Mouse (Mus musculus): ENCODE measurements around the gene Ghr. TPM values are rescaled to one million over a fixed set of nuclear protein-coding genes. Genes with fewer than 3 reads are reported as not detected.

Gene Ghr
- polyA plus RNA-seq, 1 experiment from 2014 or later, result 81.9 TPM

DNA sequence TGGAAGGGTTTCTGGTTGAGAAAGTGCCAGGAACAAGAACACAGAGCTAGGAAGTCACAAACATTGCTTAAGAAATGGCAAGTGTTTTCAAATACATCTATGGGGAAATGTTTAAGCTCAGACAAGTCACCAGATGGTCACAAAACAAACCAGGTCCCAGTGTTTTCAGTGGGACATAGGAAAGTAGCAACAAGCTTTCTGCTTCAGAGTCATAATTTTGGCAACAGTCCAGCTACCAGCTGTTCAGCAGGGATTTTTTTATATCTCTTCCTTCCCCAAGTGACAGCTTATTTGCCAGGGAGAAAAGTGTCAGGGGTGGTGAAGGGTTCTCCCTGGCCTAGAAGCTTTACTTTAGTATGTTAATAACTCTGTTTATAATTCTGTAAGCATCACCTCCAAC lies 270.4 kb downstream of the Ghr start:
- no peak for TF ChIP-seq CTCF (IDR thresholded peaks at IDR 0.05; ENCODE audit: low read depth)
- no peak for ATAC-seq
- Histone ChIP-seq H3K9me3 (ENCODE audit: control insufficient read depth) (no peaks in the 10 kb centered on the region), H3K4me1 (replicated peaks; ENCODE audit: control insufficient read depth, insufficient read depth, low read length) (no peaks in the 10 kb centered on the region), H3K36me3 (ENCODE audit: control insufficient read depth, insufficient read depth) (no peaks in the 10 kb centered on the region), H3K27ac (ENCODE audit: low read depth, low read length) (no peak overlapping the region), H3K4me3 (ENCODE audit: low read depth, low read length) (no peak overlapping the region), H3K4me2 (replicated peaks; ENCODE audit: low read depth) (no peak overlapping the region), H3K27me3 (replicated peaks; ENCODE audit: control insufficient read depth, insufficient read depth, low read length) (no peaks in the 10 kb centered on the region), H3K9ac (ENCODE audit: low read depth, low read length) (no peak overlapping the region)

- no peak for ATAC-seq
- no peak for TF ChIP-seq CTCF (IDR thresholded peaks at IDR 0.05; ENCODE audit: low read depth)
- H3K4me2 ChIP-seq (replicated peaks; ENCODE audit: low read depth), result no peak overlapping the region
- H3K36me3 ChIP-seq (ENCODE audit: control insufficient read depth, insufficient read depth), result no peaks in the 10 kb centered on the region
- no peak overlapping the region for H3K27ac ChIP-seq (ENCODE audit: low read depth, low read length)
- H3K9ac ChIP-seq (ENCODE audit: low read depth, low read length), result no peak overlapping the region
- 89% methylated on average over 3 of the region's 3 CpGs for WGBS
- no peaks in the 10 kb centered on the region for H3K4me1 ChIP-seq (replicated peaks; ENCODE audit: control insufficient read depth, insufficient read depth, low read length)
- no peaks in the 10 kb centered on the region for H3K9me3 ChIP-seq (ENCODE audit: control insufficient read depth)
- no peak overlapping the region for H3K4me3 ChIP-seq (ENCODE audit: low read depth, low read length)
- no peaks in the 10 kb centered on the region for H3K27me3 ChIP-seq (replicated peaks; ENCODE audit: control insufficient read depth, insufficient read depth, low read length)
Observed at GRCm38 (mm10) chr15:3309856-3310255, 273.4 kb downstream of the Ghr start.

- Histone ChIP-seq H3K9ac (ENCODE audit: low read depth, low read length) (no peak within 1 kb of the TSS), H3K27me3 (replicated peaks; ENCODE audit: control insufficient read depth, insufficient read depth, low read length) (no peaks in the 10 kb centered on the region), H3K9me3 (ENCODE audit: control insufficient read depth) (no peaks in the 10 kb centered on the region), H3K36me3 (ENCODE audit: control insufficient read depth, insufficient read depth) (no peaks in the 10 kb centered on the region), H3K4me3 (ENCODE audit: low read depth, low read length) (no peak within 1 kb of the TSS), H3K4me2 (replicated peaks; ENCODE audit: low read depth) (no peak within 1 kb of the TSS), H3K4me1 (replicated peaks; ENCODE audit: control insufficient read depth, insufficient read depth, low read length) (no peaks in the 10 kb centered on the region), H3K27ac (ENCODE audit: low read depth, low read length) (no peak within 1 kb of the TSS)
- no peak for ATAC-seq
- TF ChIP-seq CTCF (IDR thresholded peaks at IDR 0.05; ENCODE audit: low read depth), result no peak
- WGBS, result 94% methylated on average over 12 of the region's 12 CpGs
Observed at GRCm38 (mm10) chr15:3303426-3303825, 279.9 kb downstream of the Ghr start, which contains the start of gene Ccdc152. Gene Ccdc152 (minus strand): TSS chr15:3303526.

- no peaks in the 10 kb centered on the region for H3K36me3 ChIP-seq (ENCODE audit: control insufficient read depth, insufficient read depth)
- H3K27ac ChIP-seq (ENCODE audit: low read depth, low read length), result no peak overlapping the region
- WGBS, result 72% methylated on average over 4 of the region's 4 CpGs
- no peaks in the 10 kb centered on the region for H3K4me1 ChIP-seq (replicated peaks; ENCODE audit: control insufficient read depth, insufficient read depth, low read length)
- no peak overlapping the region for H3K4me3 ChIP-seq (ENCODE audit: low read depth, low read length)
- no peak for TF ChIP-seq CTCF (IDR thresholded peaks at IDR 0.05; ENCODE audit: low read depth)
- no peak for ATAC-seq
- no peaks in the 10 kb centered on the region for H3K9me3 ChIP-seq (ENCODE audit: control insufficient read depth)
- no peak overlapping the region for H3K9ac ChIP-seq (ENCODE audit: low read depth, low read length)
- H3K4me2 ChIP-seq (replicated peaks; ENCODE audit: low read depth), result no peak overlapping the region
- H3K27me3 ChIP-seq (replicated peaks; ENCODE audit: control insufficient read depth, insufficient read depth, low read length), result no peaks in the 10 kb centered on the region
Observed at GRCm38 (mm10) chr15:3300361-3301100, 282.8 kb downstream of the Ghr start.

GRCm38 (mm10) chr15:3297615-3298014 lies 285.7 kb downstream of the Ghr start:
- no peak overlapping the region for H3K4me3 ChIP-seq (ENCODE audit: low read depth, low read length)
- 70% methylated on average over 8 of the region's 8 CpGs for WGBS
- H3K9ac ChIP-seq (ENCODE audit: low read depth, low read length), result no peak overlapping the region
- ATAC-seq, result no peak
- no peak overlapping the region for H3K27ac ChIP-seq (ENCODE audit: low read depth, low read length)
- no peak for TF ChIP-seq CTCF (IDR thresholded peaks at IDR 0.05; ENCODE audit: low read depth)
- H3K4me1 ChIP-seq (replicated peaks; ENCODE audit: control insufficient read depth, insufficient read depth, low read length), result no peaks in the 10 kb centered on the region
- H3K36me3 ChIP-seq (ENCODE audit: control insufficient read depth, insufficient read depth), result no peaks in the 10 kb centered on the region
- H3K9me3 ChIP-seq (ENCODE audit: control insufficient read depth), result no peaks in the 10 kb centered on the region
- H3K4me2 ChIP-seq (replicated peaks; ENCODE audit: low read depth), result no peak overlapping the region
- no peaks in the 10 kb centered on the region for H3K27me3 ChIP-seq (replicated peaks; ENCODE audit: control insufficient read depth, insufficient read depth, low read length)

GRCm38 (mm10) chr15:3295986-3296385 lies 287.3 kb downstream of the Ghr start:
- peak; percentile 36; the same call in 1 of the 2 replicates for TF ChIP-seq CTCF (IDR thresholded peaks at IDR 0.05; ENCODE audit: low read depth)
- WGBS, result 95% methylated on average over 1 of the region's 1 CpGs
- Histone ChIP-seq H3K4me1 (replicated peaks; ENCODE audit: control insufficient read depth, insufficient read depth, low read length) (no peaks in the 10 kb centered on the region), H3K27ac (ENCODE audit: low read depth, low read length) (no peak overlapping the region), H3K36me3 (ENCODE audit: control insufficient read depth, insufficient read depth) (no peaks in the 10 kb centered on the region), H3K9ac (ENCODE audit: low read depth, low read length) (no peak overlapping the region), H3K27me3 (replicated peaks; ENCODE audit: control insufficient read depth, insufficient read depth, low read length) (no peaks in the 10 kb centered on the region), H3K9me3 (ENCODE audit: control insufficient read depth) (no peaks in the 10 kb centered on the region), H3K4me3 (ENCODE audit: low read depth, low read length) (no peak overlapping the region), H3K4me2 (replicated peaks; ENCODE audit: low read depth) (no peak overlapping the region)
- ATAC-seq, result no peak

Measured in intestine, postnatal 0 days (tissue).